Mouse (Mus musculus) ES-E14 (cell line): ENCODE data around the gene Kcnc4.

ENCODE experiments used
- HCFC1 ChIP-seq: IDR thresholded peaks from 2 replicates; pipeline ENCODE4 v1.6.1; 2012; ENCODE audit warnings: low read length, inconsistent platforms, borderline replicate concordance; ENCODE audit not compliant: insufficient read depth
- ZC3H11A ChIP-seq: IDR thresholded peaks from 2 replicates; pipeline ENCODE4 v1.6.1; 2012; ENCODE audit warnings: low read depth, mild to moderate bottlenecking, inconsistent platforms, low read length, borderline replicate concordance

DNA sequence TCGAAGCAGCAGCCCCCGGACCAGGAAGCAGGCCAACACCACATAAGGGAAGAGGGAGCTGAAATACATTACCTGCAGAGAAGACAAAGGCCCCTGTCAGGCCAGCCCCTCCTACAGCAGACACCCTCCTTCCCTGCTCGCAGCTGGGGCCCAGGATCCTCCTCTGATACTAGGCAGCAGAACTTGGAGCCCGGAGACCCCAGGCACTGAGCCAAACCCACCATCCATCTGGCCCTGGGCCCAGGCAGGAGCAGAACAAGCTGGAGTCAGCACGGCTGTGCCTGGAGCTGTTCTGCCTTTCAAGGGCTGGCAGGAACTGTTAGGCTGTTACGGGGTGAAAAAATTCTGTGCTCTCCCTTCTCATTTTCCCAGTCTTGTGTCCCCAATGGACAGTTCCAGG lies 32.1 kb upstream of the Kcnc4 start:
- TF ChIP-seq HCFC1 (no peak), ZC3H11A (no peak)
